Mouse (Mus musculus): ENCODE measurements around the gene Il15ra. TPM values are rescaled to one million over a fixed set of nuclear protein-coding genes. Genes with fewer than 3 reads are reported as not detected.

The Il15ra gene
- polyA plus RNA-seq (2017; shearing (Covaris generic)) = 10 to 100 TPM; 33.2 to 36.3 TPM

GRCm38 (mm10) chr2:11705201-11706025 lies at the start of gene Il15ra:
Gene Il15ra, plus strand, starts transcription at chr2:11705290.

DNA sequence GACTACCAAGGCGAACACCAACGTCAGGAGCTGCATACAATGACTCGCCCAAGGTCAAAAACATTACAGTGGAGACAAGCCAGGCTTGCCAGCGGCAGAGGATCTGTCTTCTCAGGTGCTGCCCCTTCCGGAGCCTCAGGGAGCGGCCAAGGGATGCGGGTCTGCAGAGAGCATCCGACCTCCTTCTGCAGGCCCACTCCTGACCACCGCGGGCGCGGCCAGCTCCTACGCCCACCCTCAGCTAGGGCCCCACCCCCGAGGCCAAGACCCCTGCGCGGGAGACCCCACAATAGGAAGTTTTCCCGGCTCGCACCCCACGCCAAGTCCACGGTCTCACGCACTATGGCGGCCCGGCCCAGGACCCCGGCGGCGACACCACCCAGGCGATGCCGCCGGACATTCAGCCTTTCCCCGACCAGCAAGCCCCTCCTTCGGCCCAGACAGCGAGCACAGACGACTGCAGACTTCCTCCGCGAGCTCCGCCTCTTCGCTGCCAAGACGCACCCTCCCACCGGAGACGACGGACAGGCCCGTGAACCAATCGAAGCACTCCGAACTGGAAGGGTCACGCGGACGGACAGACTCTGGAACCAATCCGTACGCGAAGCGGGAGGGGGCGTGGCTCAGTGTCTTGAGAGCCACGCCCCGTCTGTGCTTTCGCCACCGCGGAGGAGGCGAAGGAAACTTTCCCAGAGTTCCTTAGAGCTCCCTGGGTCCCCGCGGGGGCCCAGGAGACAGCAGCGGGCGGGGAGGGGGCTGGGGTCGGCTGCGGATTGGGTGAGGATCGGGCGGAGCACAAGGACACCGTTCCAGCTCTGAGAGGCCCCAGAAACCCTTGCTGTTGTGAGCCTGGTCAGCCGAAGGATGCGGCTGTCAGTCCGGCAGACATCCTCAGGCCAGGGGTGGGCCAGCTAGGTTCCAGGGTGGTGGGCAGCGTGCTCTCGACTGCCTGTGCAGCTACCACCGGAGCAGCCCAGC lies 72.3 kb downstream of the Il15ra start, which contains the start of the genes Fbh1 and Ankrd16:
TSS of gene Fbh1 (minus strand) at position 492 of the 978 bp plus-strand sequence.
TSS of gene Ankrd16 (plus strand) at position 786 of the 978 bp plus-strand sequence.

Other genes starting within 250 kb of the Il15ra start
- 10 to 100 TPM; 14.1 to 16.5 TPM for gene Pfkfb3, start 151.2 kb upstream of the Il15ra start, polyA plus RNA-seq (2017; shearing (Covaris generic))
- gene Rbm17, start 101.1 kb upstream of the Il15ra start, polyA plus RNA-seq (2017; shearing (Covaris generic)) = 100 to 1,000 TPM; 130 to 143 TPM
- not detected for gene Gm17490, start 79.0 kb upstream of the Il15ra start, polyA plus RNA-seq (2017; shearing (Covaris generic))
- gene Il2ra, start 62.5 kb upstream of the Il15ra start, polyA plus RNA-seq (2017; shearing (Covaris generic)) = 100 to 1,000 TPM in 1 of 2 experiments, 10 to 100 TPM in 1; 62.7 to 284 TPM
- 10 to 100 TPM; 77.1 to 84.8 TPM for gene Fbh1, start 72.3 kb downstream of the Il15ra start, polyA plus RNA-seq (2017; shearing (Covaris generic))
- gene Ankrd16, start 72.6 kb downstream of the Il15ra start, polyA plus RNA-seq (2017; shearing (Covaris generic)) = 10 to 100 TPM; 71.6 to 77.9 TPM